Mouse (Mus musculus): ENCODE data around the gene Tbccd1.
A peak's percentile ranks its signal among the peaks of the same experiment; 100 is the strongest.

The Tbccd1 gene

GRCm38 (mm10) chr16:22857431-22858113, at the start of gene Tbccd1, which contains the start of gene Dnajb11:
TSS of gene Tbccd1 (minus strand) at chr16:22857669.
TSS of gene Dnajb11 (plus strand) at chr16:22857845.
- DNase-seq (ENCODE audit: low spot score) = peak; percentile 99

GRCm38 (mm10) chr16:22901326-22901725, 43.9 kb upstream of the Tbccd1 start:
- DNase-seq (ENCODE audit: low spot score) = no peak

DNA sequence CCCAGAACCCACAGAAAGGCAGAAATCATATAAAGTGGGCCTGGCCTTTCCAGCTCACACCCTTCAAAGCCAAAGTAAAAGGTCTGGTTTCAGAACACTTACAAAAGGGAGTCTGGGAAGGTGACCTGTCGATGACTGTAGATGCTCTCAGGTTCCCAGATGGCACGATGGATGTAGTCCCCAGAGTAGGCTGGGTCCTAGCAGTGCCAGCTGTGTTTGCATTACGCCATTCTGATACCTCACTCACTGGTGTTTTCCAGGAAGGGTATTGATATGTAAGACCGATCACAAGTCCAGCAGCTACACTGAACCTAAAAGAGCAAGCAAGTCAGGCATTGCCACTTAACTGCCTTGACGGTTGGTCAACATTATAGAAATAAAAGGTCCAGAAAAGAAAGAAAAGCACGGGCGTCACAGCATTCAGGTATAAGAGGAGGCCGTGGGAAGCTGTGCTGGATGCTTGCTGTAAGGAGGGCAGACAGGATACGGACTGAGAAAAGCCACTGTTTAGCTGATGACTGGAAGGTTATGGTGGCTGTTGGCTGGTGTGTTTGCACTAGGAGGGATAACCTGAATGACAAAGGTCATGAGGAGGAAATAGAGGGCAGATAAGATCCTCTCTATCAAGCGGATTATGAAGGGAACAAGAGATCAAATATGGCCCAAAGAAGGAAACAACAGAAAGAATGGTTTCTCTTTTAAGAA, 42.5 kb upstream of the Tbccd1 start:
- DNase-seq (ENCODE audit: low spot score) = no peak

DNA sequence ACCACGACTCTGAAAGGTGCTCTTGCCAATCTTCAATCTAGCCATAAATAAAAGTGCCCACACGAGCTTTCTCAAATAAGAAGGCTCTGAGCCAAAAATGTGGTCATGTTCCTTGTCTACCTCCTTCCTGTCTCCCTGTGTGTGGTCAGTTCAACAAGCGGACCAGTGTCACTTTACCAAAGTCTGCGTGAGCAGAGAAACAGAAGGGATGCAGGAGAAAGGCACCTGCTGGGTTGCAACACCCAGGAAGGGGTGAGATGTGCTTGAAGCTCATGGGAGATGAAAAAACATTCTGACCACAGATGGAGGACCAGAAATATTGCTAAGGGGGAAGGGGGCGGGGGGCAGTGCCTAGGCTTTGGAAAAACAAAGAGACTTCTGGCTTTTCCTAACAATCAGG, 41.9 kb upstream of the Tbccd1 start:
- DNase-seq (ENCODE audit: low spot score) = no peak

DNA sequence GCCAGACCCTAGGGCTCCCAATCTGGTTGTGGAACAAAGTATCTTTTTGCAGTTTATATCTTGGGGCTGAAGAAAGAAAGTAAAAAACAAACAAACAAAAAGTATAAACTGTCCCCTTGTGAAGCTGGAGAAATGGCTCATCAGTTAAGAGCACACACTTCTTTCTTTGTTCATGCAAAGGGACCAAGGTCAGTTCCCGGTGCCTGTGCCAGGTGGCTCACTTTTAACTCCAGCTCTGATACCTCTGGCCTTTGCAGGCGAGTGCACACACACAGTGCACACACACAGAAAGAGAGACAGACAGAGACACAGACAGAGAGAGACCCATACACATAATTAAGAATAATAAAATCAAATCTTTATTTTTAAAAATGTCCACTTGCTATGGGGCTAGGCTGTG, 39.1 kb upstream of the Tbccd1 start:
- DNase-seq (ENCODE audit: low spot score) = peak; percentile 66

DNA sequence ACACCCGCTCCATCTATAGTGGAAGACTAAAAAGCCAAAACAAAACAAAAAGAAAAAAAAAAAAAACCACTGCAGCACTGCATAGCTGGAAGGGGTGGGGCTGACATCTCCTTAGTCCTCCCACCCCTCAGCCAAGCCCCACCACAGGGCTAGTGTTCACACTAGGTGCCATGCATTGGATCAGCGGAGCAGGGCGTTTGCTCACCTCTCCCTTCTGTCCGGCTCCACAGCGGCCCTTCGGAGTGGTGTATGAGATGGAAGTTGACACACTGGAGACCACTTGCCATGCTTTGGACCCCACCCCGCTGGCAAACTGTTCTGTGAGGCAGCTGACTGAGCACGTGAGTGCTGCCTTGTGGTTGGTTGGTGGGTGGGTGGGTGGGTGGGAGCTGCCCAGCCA, 36.6 kb upstream of the Tbccd1 start:
- DNase-seq (ENCODE audit: low spot score) = no peak

GRCm38 (mm10) chr16:22891733-22892154, 34.3 kb upstream of the Tbccd1 start:
- no peak for DNase-seq (ENCODE audit: low spot score)

DNA sequence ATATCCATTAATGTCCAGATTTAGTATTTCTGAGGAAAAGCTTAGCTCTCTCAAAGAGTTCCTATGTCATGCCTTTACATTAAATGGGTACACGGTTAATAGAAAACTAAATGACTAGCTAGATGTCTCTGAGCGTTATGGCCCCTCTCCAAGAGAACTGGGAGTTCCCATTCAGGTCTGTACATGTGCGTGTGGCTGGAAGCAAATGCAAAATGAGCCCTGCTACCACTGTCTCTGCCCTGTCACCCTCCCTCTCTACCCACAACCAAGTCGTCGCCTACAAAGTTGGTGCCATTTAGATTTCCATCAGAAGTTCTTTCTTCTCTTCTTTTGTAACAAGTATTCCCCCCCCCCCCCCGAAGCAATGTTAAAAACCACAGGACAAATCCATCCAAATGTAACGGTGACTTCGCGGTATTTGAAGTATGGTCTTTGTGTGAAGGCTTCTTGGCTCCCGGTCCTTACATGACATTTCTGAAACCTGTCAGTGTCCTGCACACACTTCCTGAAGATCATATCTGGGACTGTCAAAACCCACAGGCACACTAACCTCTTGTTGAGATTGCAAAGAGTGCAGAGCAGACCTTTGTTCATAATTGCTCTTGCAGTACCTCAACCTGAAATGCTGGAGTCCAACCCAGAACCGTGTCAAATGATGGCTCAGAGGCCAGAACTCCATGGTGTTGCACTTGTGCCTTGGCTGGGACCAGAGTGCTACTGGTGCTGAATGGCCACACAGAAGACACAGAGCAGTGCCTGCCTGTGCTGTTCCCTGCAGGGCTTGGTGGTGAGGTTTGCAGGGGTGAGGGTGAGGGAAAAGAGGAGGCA, 33.4 kb upstream of the Tbccd1 start, which contains the start of gene Ahsg:
Gene Ahsg, plus strand, starts transcription at position 595 of the 828 bp plus-strand sequence.
- no peak for DNase-seq (ENCODE audit: low spot score)

DNA sequence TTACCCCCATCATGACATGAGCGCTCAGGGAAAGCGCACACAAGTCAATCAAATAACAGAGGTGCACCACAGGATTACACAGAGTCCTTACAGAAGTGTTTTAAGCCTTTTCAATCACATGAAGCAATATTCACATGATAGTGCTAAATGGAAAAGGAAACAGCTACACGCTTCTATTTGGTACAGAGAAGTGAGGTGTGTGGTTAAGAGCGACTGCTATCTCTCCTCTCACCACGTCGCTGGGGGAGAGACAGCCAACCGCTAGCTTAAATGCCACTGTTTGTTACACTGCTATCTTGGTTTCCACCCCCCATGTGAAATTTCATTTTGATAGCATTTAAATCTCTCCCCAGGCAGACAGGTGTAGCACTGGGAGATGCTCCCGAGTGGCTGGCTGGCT, 32.2 kb upstream of the Tbccd1 start:
- DNase-seq (ENCODE audit: low spot score) = no peak

DNA sequence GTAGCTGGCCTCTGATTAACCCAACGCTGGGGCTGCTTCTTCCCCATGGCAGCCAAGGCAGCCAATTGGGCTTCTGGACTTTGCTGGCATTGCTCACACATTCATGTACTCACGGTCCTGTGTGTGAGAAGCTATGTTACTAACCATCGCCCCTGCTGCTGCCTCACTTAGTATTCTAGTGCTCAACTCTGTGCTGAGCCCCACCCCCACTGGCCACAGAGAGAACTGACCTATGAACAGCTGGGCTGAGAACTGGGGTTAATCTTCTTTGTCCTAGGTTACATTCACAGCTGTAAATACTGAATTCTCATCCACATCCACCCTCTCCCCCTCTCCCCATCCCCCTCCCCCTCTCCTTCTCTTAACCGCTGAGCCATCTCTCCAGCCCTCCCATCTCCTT, 31.4 kb upstream of the Tbccd1 start:
- DNase-seq (ENCODE audit: low spot score) = no peak

DNA sequence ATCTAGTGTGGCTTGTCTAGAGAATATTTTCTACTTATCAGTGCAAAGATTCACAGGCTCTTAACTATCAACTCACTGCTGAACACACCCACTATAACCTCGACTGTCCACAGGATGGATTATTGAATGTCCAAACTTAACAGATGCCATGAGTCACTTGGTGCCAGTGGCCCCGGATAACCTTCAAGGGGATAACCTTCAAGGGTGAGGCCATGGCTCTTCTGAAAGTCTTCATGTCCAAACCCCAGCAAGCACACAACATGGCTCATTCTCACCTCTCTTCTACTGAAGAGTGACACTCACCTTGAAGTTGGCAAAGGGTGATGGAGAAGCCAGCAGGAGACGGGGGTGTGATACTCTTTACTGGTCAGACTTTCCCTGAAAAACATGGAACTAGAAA, 29.3 kb upstream of the Tbccd1 start:
- no peak for DNase-seq (ENCODE audit: low spot score)

DNA sequence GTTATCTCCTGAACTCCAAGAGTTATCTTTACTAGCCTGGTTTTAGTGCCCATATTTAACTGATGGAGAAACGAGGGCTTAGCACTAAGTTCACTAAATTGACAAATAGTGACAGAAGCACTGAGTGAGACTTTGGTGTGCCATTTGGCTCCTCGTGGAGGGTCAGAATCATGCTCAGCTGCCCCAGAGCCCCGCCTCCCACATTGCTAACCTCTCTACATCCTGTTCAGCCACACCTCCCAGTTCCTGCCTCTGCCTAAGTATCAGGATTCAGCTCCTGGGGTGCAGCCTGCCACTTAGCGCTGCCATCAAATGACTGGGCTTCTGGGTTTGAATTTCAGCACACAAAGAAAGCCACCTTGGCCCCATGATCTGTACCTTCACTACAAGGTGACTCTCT, 27.9 kb upstream of the Tbccd1 start:
- DNase-seq (ENCODE audit: low spot score) = no peak

DNA sequence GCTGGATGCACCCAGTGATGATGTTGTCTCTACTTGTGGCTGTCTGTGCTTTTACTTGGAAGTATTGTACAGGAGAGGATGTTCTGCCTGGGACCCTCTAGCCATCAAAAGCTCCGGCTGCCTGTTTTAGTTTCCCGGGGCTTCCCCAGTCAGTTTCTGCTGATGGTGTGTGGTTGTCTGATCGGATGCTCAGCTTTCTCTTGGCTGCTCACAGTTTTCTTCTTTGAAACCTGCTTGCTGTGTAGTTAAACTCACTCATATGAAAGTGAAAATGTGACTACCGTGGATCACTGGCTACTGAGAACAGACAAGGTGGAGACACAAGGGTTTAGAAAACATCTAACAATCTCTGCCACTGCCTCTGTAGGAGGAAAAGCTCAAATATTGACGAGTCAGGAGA, 26.0 kb upstream of the Tbccd1 start:
- no peak for DNase-seq (ENCODE audit: low spot score)

DNA sequence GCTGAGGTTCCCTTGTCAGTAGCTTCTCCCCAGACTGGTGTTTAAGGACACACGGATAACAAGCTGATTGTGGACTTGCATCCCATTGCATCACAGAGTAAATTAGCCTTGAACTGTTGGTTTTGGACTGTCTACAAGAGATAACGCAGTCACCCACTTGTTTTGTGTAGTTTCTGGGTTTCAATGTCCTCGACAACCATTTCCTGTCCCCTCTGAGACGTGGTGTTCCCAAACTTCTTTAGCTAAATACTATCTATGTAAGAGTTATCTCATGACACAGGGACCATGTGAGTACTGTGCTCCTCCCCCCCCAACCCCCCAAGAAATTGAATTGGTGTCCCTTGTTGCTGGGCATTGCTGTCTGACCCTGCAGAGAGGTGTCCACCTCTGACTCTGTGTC, 24.0 kb upstream of the Tbccd1 start:
- DNase-seq (ENCODE audit: low spot score) = no peak

DNA sequence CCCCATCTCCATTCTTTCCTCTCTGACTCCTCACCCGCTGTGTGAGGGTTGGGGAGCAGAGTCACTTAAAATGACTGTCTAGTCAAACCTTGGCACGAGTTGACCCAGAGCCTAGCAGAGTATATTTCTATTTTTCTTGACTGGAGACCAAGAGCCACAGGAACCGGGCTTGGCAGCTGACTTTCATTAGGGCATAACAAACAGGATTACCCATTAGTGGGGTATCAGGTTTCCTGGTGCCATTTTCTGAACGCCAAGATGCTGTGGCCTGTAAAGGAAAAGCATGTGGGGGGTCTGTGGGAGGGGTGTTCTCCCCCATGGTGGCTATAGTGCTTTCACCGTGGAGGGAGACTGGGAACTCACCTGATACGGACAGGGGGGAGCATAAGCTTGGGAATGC, 23.4 kb upstream of the Tbccd1 start:
- DNase-seq (ENCODE audit: low spot score) = no peak

DNA sequence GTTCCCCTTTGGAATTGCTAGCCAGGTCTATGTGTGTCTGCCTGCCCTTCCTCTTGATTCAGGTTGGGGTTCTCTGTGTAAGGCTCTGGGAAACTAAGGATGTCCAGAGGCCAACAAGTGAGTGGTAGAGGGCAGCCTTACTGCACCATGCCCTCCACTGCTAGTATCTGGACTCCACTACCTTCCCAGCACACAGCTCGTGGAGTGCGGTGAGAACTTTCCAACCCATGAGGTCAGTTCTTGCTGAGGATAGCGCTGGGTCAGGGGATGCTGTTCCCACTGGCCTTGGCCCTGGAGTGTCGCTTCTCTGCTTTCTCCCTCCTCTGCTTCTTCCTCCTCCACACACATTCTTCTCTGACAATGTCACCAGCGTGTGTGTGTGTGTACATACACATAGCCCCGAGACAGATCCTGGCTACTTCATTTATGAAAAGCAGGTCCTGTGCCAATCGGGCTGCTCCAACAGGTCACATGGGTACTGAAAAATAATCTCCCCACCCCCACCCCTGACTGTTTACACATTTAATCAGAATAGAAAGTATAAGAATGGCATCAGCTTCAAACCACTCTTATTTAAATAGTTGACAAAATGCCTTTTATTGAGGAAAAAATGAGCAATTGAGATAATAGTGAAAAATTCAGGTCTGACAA, 22.6 kb upstream of the Tbccd1 start:
- peak; percentile 27 for DNase-seq (ENCODE audit: low spot score)

DNA sequence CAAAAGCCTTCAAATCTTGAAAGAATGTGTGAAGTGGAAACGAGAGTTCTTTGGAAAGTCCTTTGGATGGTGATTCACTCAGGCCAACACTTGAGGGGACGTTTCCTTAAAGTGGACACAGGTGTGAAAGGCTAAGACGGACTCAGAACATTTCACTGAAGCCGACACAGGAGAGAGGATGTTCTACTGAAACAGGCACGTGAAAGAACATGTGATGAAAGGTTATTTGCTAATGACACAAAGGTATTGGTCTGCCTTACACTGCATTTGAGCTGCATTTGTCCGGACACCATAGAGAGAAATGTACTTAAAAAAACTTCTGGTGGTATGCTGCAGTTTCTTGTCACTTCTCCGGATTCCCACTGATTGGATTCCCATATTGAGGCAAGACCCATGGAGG, 21.2 kb upstream of the Tbccd1 start:
- no peak for DNase-seq (ENCODE audit: low spot score)

- DNase-seq (ENCODE audit: low spot score) = no peak
Measured at GRCm38 (mm10) chr16:22877660-22878390, 20.4 kb upstream of the Tbccd1 start.

- no peak for DNase-seq (ENCODE audit: low spot score)
Measured at GRCm38 (mm10) chr16:22876218-22877043, 19.0 kb upstream of the Tbccd1 start.

DNA sequence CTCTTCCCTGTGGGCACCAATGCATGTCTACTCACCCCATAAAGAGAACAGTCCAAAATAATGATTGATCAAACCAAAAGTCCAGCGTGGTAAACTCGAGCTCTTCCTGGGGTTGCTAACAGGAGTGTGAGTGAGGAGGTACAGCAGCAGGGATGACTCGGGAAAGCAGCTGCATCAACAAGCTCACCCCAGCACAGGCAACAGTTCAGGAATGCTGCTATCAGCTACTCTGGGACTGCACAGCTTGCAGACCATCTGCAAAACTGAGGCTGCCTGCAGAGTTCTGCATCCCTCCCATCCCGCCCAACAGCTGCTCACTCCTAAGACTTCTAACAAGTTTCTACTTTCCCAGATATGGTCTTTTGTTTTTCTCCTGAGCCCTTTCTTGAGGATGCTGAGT, 15.9 kb upstream of the Tbccd1 start:
- DNase-seq (ENCODE audit: low spot score) = no peak

- no peak for DNase-seq (ENCODE audit: low spot score)
Measured at GRCm38 (mm10) chr16:22872397-22872796, 14.9 kb upstream of the Tbccd1 start.

Measured in testis, postnatal 14 days (tissue).